Mouse (Mus musculus) intestine, postnatal 0 days (tissue): ENCODE results near the gene Mapkap1. TPM values are rescaled to one million over a fixed set of nuclear protein-coding genes. Genes with fewer than 3 reads are reported as not detected.

ENCODE experiments used
- ATAC-seq: fragments of 200-750 bp; cut with Nextera tagmentation; 2 replicates; pipeline ENCODE4 v1.8.0; 2017; ENCODE audit warnings: mild to moderate bottlenecking, moderate TSS enrichment, moderate library complexity
- H3K27ac ChIP-seq: fragments of 300-500 bp; sonication (generic); 2 replicates; pipeline ENCODE4 v1.5.1; 2014; ENCODE audit warnings: mild to moderate bottlenecking, low read depth, low read length, moderate library complexity
- H3K27me3 ChIP-seq: fragments of 300-500 bp; sonication (generic); replicated peaks from 2 replicates; pipeline ENCODE4 v1.6.1; 2014; ENCODE audit warnings: low read length, mixed read lengths; ENCODE audit not compliant: control insufficient read depth, insufficient read depth
- H3K36me3 ChIP-seq: fragments of 300-500 bp; sonication (generic); 2 replicates; pipeline ENCODE4 v1.6.1; 2014; ENCODE audit warnings: mild to moderate bottlenecking, moderate library complexity; ENCODE audit not compliant: control insufficient read depth, insufficient read depth
- H3K4me1 ChIP-seq: fragments of 300-500 bp; sonication (generic); replicated peaks from 2 replicates; pipeline ENCODE4 v1.6.1; 2014; ENCODE audit warnings: antibody characterized with exemption, low read length, mixed read lengths; ENCODE audit not compliant: control insufficient read depth, insufficient read depth
- H3K4me2 ChIP-seq: fragments of 300-500 bp; sonication (generic); replicated peaks from 2 replicates; pipeline ENCODE4 v1.6.1; 2014; ENCODE audit warnings: low read depth, mild to moderate bottlenecking, moderate library complexity
- H3K4me3 ChIP-seq: fragments of 300-500 bp; sonication (generic); 2 replicates; pipeline ENCODE4 v1.5.1; 2014; ENCODE audit warnings: low read depth, low read length
- H3K9ac ChIP-seq: fragments of 300-500 bp; sonication (generic); 2 replicates; pipeline ENCODE4 v1.6.1; 2014; ENCODE audit warnings: mild to moderate bottlenecking, low read depth, low read length
- H3K9me3 ChIP-seq: fragments of 300-500 bp; sonication (generic); 2 replicates; pipeline ENCODE4 v1.6.1; 2016; ENCODE audit warnings: mixed run types; ENCODE audit not compliant: control insufficient read depth
- CTCF ChIP-seq: sonication (generic); IDR thresholded peaks from 2 replicates; pipeline ENCODE4 v1.5.1; 2016; ENCODE audit warnings: low read depth, mild to moderate bottlenecking, control low read depth, antibody characterized with exemption, moderate library complexity
- WGBS: fragments of 180-500 bp; shearing (Covaris S2); extraction: QIAGEN DNeasy Blood & Tissue Kit; methylation state at CpG from one replicate; pipeline ENCODE4 v1.1.7; 2014; 5-methylcytosine and 5-hydroxymethylcytosine counted together
- polyA plus RNA-seq: library from polyadenylated mRNA; unstranded; fragments of >200 nt; fragmentation: Nextera tagmentation; extraction: Ambion mirVana; gene quantifications from 2 replicates; pipeline ENCODE4 v1.2.1, GENCODE M21; 2015

Gene Mapkap1
- polyA plus RNA-seq, 1 experiment from 2014 or later, result 73.0 TPM

- Histone ChIP-seq H3K4me1 (0 out of 2 replicates have a peak, but pooled peaks cover 4% of the 10 kb centered on the region), H3K4me3 (no peak overlapping the region), H3K4me2 (no peak overlapping the region), H3K27me3 (no peaks in the 10 kb centered on the region), H3K9ac (no peak overlapping the region), H3K9me3 (no peaks in the 10 kb centered on the region), H3K27ac (no peak overlapping the region), H3K36me3 (peaks cover 10% of the 10 kb centered on the region; the same call in 1 of the 2 replicates)
- WGBS, result 76% methylated on average over 14 of the region's 14 CpGs
- no peak for TF ChIP-seq CTCF
- ATAC-seq, result no peak
Observed at GRCm38 (mm10) chr2:34603653-34604214, 197.2 kb downstream of the Mapkap1 start.

GRCm38 (mm10) chr2:34605040-34605439 is 198.5 kb downstream of the Mapkap1 start:
- H3K4me1 ChIP-seq, result 0 out of 2 replicates have a peak, but pooled peaks cover 4% of the 10 kb centered on the region
- H3K27ac ChIP-seq, result no peak overlapping the region
- no peak overlapping the region for H3K4me2 ChIP-seq
- H3K9me3 ChIP-seq, result no peaks in the 10 kb centered on the region
- WGBS, result 52% methylated on average over 3 of the region's 3 CpGs
- H3K9ac ChIP-seq, result no peak overlapping the region
- H3K4me3 ChIP-seq, result no peak overlapping the region
- H3K36me3 ChIP-seq, result peaks cover 3% of the 10 kb centered on the region; the same call in 1 of the 2 replicates
- H3K27me3 ChIP-seq, result no peaks in the 10 kb centered on the region
- TF ChIP-seq CTCF, result peak; percentile 29
- ATAC-seq, result no peak

GRCm38 (mm10) chr2:34608917-34609316 is 202.3 kb downstream of the Mapkap1 start:
- Histone ChIP-seq H3K27me3 (no peaks in the 10 kb centered on the region), H3K9ac (no peak overlapping the region), H3K4me2 (no peak overlapping the region), H3K36me3 (peaks cover 3% of the 10 kb centered on the region; the same call in 1 of the 2 replicates), H3K9me3 (no peaks in the 10 kb centered on the region), H3K27ac (no peak overlapping the region), H3K4me3 (no peak overlapping the region), H3K4me1 (no peaks in the 10 kb centered on the region)
- no peak for TF ChIP-seq CTCF
- no peak for ATAC-seq
- WGBS, result 69% methylated on average over 3 of the region's 3 CpGs

GRCm38 (mm10) chr2:34609516-34609915 is 202.9 kb downstream of the Mapkap1 start:
- Histone ChIP-seq H3K9me3 (no peaks in the 10 kb centered on the region), H3K4me3 (no peak overlapping the region), H3K27me3 (no peaks in the 10 kb centered on the region), H3K27ac (no peak overlapping the region), H3K4me2 (no peak overlapping the region), H3K9ac (no peak overlapping the region), H3K4me1 (no peaks in the 10 kb centered on the region), H3K36me3 (peaks cover 7% of the 10 kb centered on the region)
- peak; percentile 45; the same call in 1 of the 2 replicates for ATAC-seq
- TF ChIP-seq CTCF, result no peak
- WGBS, result 59% methylated on average over 4 of the region's 4 CpGs

GRCm38 (mm10) chr2:34620778-34621415 is 214.3 kb downstream of the Mapkap1 start:
- Histone ChIP-seq H3K4me3 (no peak overlapping the region), H3K9me3 (no peaks in the 10 kb centered on the region), H3K9ac (no peak overlapping the region), H3K4me1 (no peaks in the 10 kb centered on the region), H3K27me3 (no peaks in the 10 kb centered on the region), H3K4me2 (no peak overlapping the region), H3K36me3 (peaks cover 26% of the 10 kb centered on the region), H3K27ac (no peak overlapping the region)
- no peak for TF ChIP-seq CTCF
- no peak for ATAC-seq
- 45% methylated on average over 10 of the region's 10 CpGs for WGBS

GRCm38 (mm10) chr2:34621485-34621884 is 214.9 kb downstream of the Mapkap1 start:
- no peak for TF ChIP-seq CTCF

More at GRCm38 (mm10) chr2:34621485-34621884, 214.9 kb downstream of the Mapkap1 start:
- WGBS, result 74% methylated on average over 8 of the region's 8 CpGs
- ATAC-seq, result no peak
- Histone ChIP-seq H3K27ac (no peak overlapping the region), H3K4me1 (no peaks in the 10 kb centered on the region), H3K4me2 (no peak overlapping the region), H3K9me3 (no peaks in the 10 kb centered on the region), H3K4me3 (no peak overlapping the region), H3K27me3 (no peaks in the 10 kb centered on the region), H3K9ac (no peak overlapping the region), H3K36me3 (peaks cover 26% of the 10 kb centered on the region)
